ENCODE assay signal across 8 mouse cellular contexts in the genomic region with DNA sequence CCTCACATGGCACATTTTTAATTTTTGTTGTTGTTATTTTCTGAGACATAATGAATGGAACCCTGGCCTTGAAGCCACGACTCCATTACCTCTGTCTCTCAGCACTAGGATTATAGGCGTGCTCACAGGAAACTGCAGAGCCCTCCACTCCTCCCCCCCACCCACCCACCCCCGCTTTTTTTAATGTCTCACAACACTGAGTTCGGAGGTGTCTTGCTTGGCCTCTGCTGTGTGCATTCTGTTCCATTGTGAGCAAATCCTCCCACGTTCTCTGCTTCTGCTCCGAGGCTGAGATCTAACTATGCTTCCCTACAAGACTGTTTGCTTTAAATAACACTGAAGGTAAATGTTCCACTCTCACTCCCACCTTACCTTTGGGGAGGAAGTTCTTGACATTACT. TPM values are rescaled to one million over a fixed set of nuclear protein-coding genes. Genes with fewer than 3 reads are reported as not detected.
DNase-seq lines count a peak whose midpoint lies in the region; ATAC-seq and TF ChIP-seq lines count a peak whose summit lies in the region.

No protein-coding gene starts in this region.

- H3K36me3 ChIP-seq in hindbrain, embryonic 10.5 days: peaks cover 33% of the 10 kb centered on the region
- peaks cover 23% of the 10 kb centered on the region for H3K36me3 ChIP-seq in liver, postnatal 0 days (replicated peaks; ENCODE audit: insufficient read depth, low read length)

- H3K27ac ChIP-seq in layer of hippocampus, adult 2 months: peak overlapping the region; percentile 96
- no peak overlapping the region for H3K27ac ChIP-seq in bone marrow, adult 2 months (ENCODE audit: control insufficient read depth, insufficient read depth, low read depth, low read length, poor library complexity)
- H3K27ac ChIP-seq in hindbrain, embryonic 10.5 days: peak overlapping the region; percentile 93
- peak overlapping the region; percentile 91 for H3K27ac ChIP-seq in liver, postnatal 0 days (ENCODE audit: low read depth)

- no peaks in the 10 kb centered on the region for H3K9me3 ChIP-seq in hindbrain, embryonic 10.5 days
- no peaks in the 10 kb centered on the region for H3K9me3 ChIP-seq in liver, postnatal 0 days (ENCODE audit: low read length)

- DNase-seq in layer of hippocampus, adult 2 months (ENCODE audit: low spot score in 2 of 2): peak in 1 of 2 experiments; percentile 2
- no peak for DNase-seq in layer of hippocampus, postnatal 10 days (ENCODE audit: low spot score in 2 of 2)
- DNase-seq in hindbrain, embryonic 10.5 days (ENCODE audit: low spot score): no peak
- DNase-seq in liver, postnatal 0 days: no peak
- peak; percentile 34 for DNase-seq in thymus, postnatal 25 days
- no peak for DNase-seq in spleen, adult 12 weeks (ENCODE audit: low spot score)
- DNase-seq in ovary, adult 18-20 months (ENCODE audit: low spot score): no peak

- peaks cover 1% of the 10 kb centered on the region; the same call in 1 of the 2 replicates for H3K4me1 ChIP-seq in bone marrow, adult 2 months (ENCODE audit: control insufficient read depth, insufficient read depth, low read length)
- H3K4me1 ChIP-seq in hindbrain, embryonic 10.5 days (replicated peaks): peaks cover 14% of the 10 kb centered on the region
- H3K4me1 ChIP-seq in liver, postnatal 0 days (ENCODE audit: insufficient read depth): peaks cover 10% of the 10 kb centered on the region

- H3K27me3 ChIP-seq in hindbrain, embryonic 10.5 days (ENCODE audit: insufficient read depth, poor library complexity, severe bottlenecking): no peaks in the 10 kb centered on the region
- H3K27me3 ChIP-seq in liver, postnatal 0 days (ENCODE audit: insufficient read depth, low read length): no peaks in the 10 kb centered on the region

- TF ChIP-seq CTCF in layer of hippocampus, adult 2 months (conservative IDR thresholded peaks at IDR 0.05): no peak
- no peak for TF ChIP-seq CTCF in bone marrow, adult 2 months (IDR thresholded peaks at IDR 0.05; ENCODE audit: control insufficient read depth, insufficient read depth, low read length)
- TF ChIP-seq CTCF in liver, postnatal 0 days (IDR thresholded peaks at IDR 0.05; ENCODE audit: low read depth): no peak

- H3K4me2 ChIP-seq in liver, postnatal 0 days (ENCODE audit: low read depth, low read length): peak overlapping the region; percentile 84

- 36% methylated on average over 6 of the region's 6 CpGs for WGBS in bone marrow, adult 2 months
- 60% methylated on average over 6 of the region's 6 CpGs for WGBS in hindbrain, embryonic 10.5 days
- WGBS in liver, postnatal 0 days (ENCODE audit: insufficient replicate concordance): 42% methylated on average over 6 of the region's 6 CpGs

- peak overlapping the region; percentile 69 for H3K4me3 ChIP-seq in layer of hippocampus, adult 2 months
- H3K4me3 ChIP-seq in bone marrow, adult 2 months (replicated peaks; ENCODE audit: control insufficient read depth, low read depth, low read length): peak overlapping the region; percentile 31
- H3K4me3 ChIP-seq in hindbrain, embryonic 10.5 days: peak overlapping the region; percentile 90
- H3K4me3 ChIP-seq in liver, postnatal 0 days (ENCODE audit: low read depth, low read length): peak overlapping the region; percentile 92

- peak overlapping the region; percentile 95 for H3K9ac ChIP-seq in liver, postnatal 0 days (replicated peaks)

- no peak for TF ChIP-seq POLR2A in bone marrow, adult 2 months (IDR thresholded peaks at IDR 0.05; ENCODE audit: borderline replicate concordance, control insufficient read depth, low read depth, low read length)

- ATAC-seq in liver, postnatal 0 days: peak; percentile 25; the same call in 1 of the 2 replicates

- no peak for TF ChIP-seq EP300 in liver, postnatal 0 days (IDR thresholded peaks at IDR 0.05; ENCODE audit: low read depth)

RNA-seq across cellular contexts. Expression of a gene that starts 0.5 kb away (rescaled TPM):
- total RNA-seq in layer of hippocampus, adult 2 months (2021): 10 to 100 TPM; 34.4 to 41.5 TPM
- total RNA-seq in layer of hippocampus, postnatal 10 days (2021): 10 to 100 TPM; 44.9 to 45.0 TPM
- 17.0 and 31.4 TPM in 2 replicates for polyA plus RNA-seq in bone marrow, adult 2 months (2011; ENCODE audit: insufficient read depth, insufficient read length, low replicate concordance, missing spikeins)
- polyA plus RNA-seq in hindbrain, embryonic 10.5 days (2016; fragmentation: Nextera tagmentation; extraction: Ambion mirVana): 72.0 and 72.7 TPM in 2 replicates
- polyA plus RNA-seq in liver, postnatal 0 days (2015; fragmentation: Nextera tagmentation; extraction: Ambion mirVana): 18.6 and 20.2 TPM in 2 replicates

Comparison
In these comparisons a context has a peak if more than half of its experiments do, and no peak if none do; other contexts are left out.
1. H3K4me3 ChIP-seq: peak in every context shown above with its lines; median percentile 92 in liver, postnatal 0 days; 90 in hindbrain, embryonic 10.5 days; 69 in layer of hippocampus, adult 2 months; 31 in bone marrow, adult 2 months.